Mouse (Mus musculus) gastrocnemius, adult 8-10 months (tissue): ENCODE results near the gene Adam15. TPM values are rescaled to one million over a fixed set of nuclear protein-coding genes. Genes with fewer than 3 reads are reported as not detected.

Source experiments
- DNase-seq, 2 experiments: peaks; one replicate each; pipeline ENCODE4 v3.0.0; 2022; ENCODE audit warnings: low spot score in 2 of 2
- total RNA-seq, 4 experiments: library from RNA; stranded (reverse); gene quantifications; 2 replicates each; pipeline ENCODE4 v1.2.4; 2022

The Adam15 gene
- total RNA-seq, result 10 to 100 TPM; 13.0 to 17.0 (median 16.4) TPM

GRCm38 (mm10) chr3:89349869-89350501 lies at the start of gene Adam15:
Gene Adam15, minus strand, starts transcription at chr3:89349996.
- DNase-seq, result peak; percentile 83

- DNase-seq, result no peak
Measured at GRCm38 (mm10) chr3:89396654-89397005, 46.8 kb upstream of the Adam15 start.

- DNase-seq, result peak; percentile 57 to 64
Measured at GRCm38 (mm10) chr3:89395806-89396653, 46.2 kb upstream of the Adam15 start.

GRCm38 (mm10) chr3:89395419-89395805 lies 45.6 kb upstream of the Adam15 start:
- no peak for DNase-seq

- peak; percentile 74 to 83 for DNase-seq
Measured at GRCm38 (mm10) chr3:89394894-89395256, 45.1 kb upstream of the Adam15 start.

GRCm38 (mm10) chr3:89394006-89394893 lies 44.5 kb upstream of the Adam15 start, which contains the start of gene Zbtb7b:
Gene Zbtb7b, minus strand, starts transcription at chr3:89394776.
- DNase-seq, result peak; percentile 79 to 86

GRCm38 (mm10) chr3:89393605-89394004 lies 43.8 kb upstream of the Adam15 start:
- DNase-seq, result peak; percentile 99

- DNase-seq, result peak in 1 of 2 experiments; percentile 42
Measured at GRCm38 (mm10) chr3:89392871-89393311, 43.1 kb upstream of the Adam15 start.

- peak; percentile 67 to 70 for DNase-seq
Measured at GRCm38 (mm10) chr3:89391663-89392511, 42.1 kb upstream of the Adam15 start.

GRCm38 (mm10) chr3:89390699-89391662 lies 41.2 kb upstream of the Adam15 start:
- no peak for DNase-seq

- peak; percentile 47 to 65 for DNase-seq
Measured at GRCm38 (mm10) chr3:89390111-89390515, 40.3 kb upstream of the Adam15 start.

- no peak for DNase-seq
Measured at GRCm38 (mm10) chr3:89388901-89389740, 39.3 kb upstream of the Adam15 start.

GRCm38 (mm10) chr3:89388134-89388881 lies 38.5 kb upstream of the Adam15 start:
- DNase-seq, result peak; percentile 61 to 84

GRCm38 (mm10) chr3:89387632-89388031 lies 37.8 kb upstream of the Adam15 start:
- peak in 1 of 2 experiments; percentile 43 for DNase-seq

GRCm38 (mm10) chr3:89386438-89387420 lies 36.9 kb upstream of the Adam15 start:
- peak in 1 of 2 experiments; percentile 53 for DNase-seq

- no peak for DNase-seq
Measured at GRCm38 (mm10) chr3:89385451-89385850, 35.7 kb upstream of the Adam15 start.
